Mouse (Mus musculus) lung, postnatal 0 days (tissue): ENCODE measurements around the gene Zfp341.

Experiments used
- CTCF ChIP-seq: IDR thresholded peaks from 2 replicates; pipeline ENCODE4 v1.5.1; 2016; ENCODE audit warnings: antibody characterized with exemption, mild to moderate bottlenecking
- EP300 ChIP-seq: IDR thresholded peaks from 2 replicates; pipeline ENCODE4 v1.6.1; 2016; ENCODE audit warnings: antibody characterized with exemption, mild to moderate bottlenecking, control low read depth

DNA sequence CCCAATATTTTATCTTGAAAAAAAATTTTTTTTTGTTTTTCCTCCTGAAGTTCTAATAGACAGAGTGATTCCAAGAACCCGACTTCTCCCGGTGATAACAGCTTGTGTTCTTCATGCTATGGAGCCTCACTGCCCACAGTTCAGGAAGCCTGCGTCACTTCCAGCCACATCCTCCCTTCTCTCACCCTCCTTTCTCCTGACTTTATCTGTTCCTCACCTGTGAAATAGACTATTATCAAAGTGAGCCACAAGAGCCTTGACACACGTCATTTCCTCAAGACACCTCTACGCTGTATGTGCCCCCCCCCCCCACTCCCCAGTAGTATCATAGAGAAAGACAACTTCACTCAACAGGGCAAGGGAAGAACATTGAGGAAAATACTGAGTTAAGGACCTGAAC lies 2.6 kb downstream of the Zfp341 start:
- TF ChIP-seq CTCF = no peak
- no peak for TF ChIP-seq EP300
